In the genomic region with DNA sequence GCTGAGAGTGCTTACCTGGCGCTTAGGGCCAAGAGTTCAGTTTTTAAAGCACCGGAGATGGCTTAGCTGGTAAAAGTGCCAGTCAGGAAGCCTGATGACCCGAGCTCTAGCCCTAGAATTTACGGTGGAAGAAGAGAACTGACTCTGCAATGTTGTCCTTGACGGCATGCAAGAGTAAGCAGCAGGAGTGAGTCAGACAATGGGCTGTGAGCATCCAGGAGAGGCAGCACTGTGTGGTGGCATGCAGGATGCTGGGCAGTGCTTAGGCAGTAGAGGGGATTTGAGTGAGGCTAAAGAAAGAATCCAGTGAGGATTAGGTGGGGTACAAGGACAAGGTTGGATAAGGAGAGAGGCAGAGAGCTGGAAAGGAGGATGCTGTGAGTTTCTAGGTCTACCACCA, we compare ENCODE assay signal across 28 mouse cellular contexts. TPM values are rescaled to one million over a fixed set of nuclear protein-coding genes. Genes with fewer than 3 reads are reported as not detected.
DNase-seq lines count a peak whose midpoint lies in the region; ATAC-seq and TF ChIP-seq lines count a peak whose summit lies in the region.
"Had no signal": no experiment of that assay in that cellular context is flagged by ENCODE, and none has a peak within 500 bp of the region (broad histone marks: within the 10 kb centered on the region; RNA-seq: fewer than 3 reads in every experiment).

No protein-coding gene starts in this region.

- H3K9ac ChIP-seq in ES-E14 (ENCODE audit: insufficient read depth, low read depth, low read length, poor library complexity, severe bottlenecking): no peak overlapping the region
- H3K9ac ChIP-seq: embryonic facial prominence, embryonic 12.5 days; forebrain, embryonic 15.5 days; hindbrain, embryonic 13.5 days; liver, embryonic 14.5 days; neural tube, embryonic 12.5 days; stomach, embryonic 15.5 days had no signal

- no peaks in the 10 kb centered on the region for H3K36me3 ChIP-seq in ES-E14 (ENCODE audit: control insufficient read depth, insufficient read depth, low read length, poor library complexity, severe bottlenecking)
- H3K36me3 ChIP-seq: embryonic facial prominence, embryonic 12.5 days; forebrain, embryonic 15.5 days; hindbrain, embryonic 13.5 days; neural tube, embryonic 12.5 days; stomach, embryonic 15.5 days had no signal

- no peaks in the 10 kb centered on the region for H3K9me3 ChIP-seq in ES-E14 (ENCODE audit: control insufficient read depth, insufficient read depth, low read depth, low read length)
- H3K9me3 ChIP-seq: embryonic facial prominence, embryonic 12.5 days; forebrain, embryonic 15.5 days; hindbrain, embryonic 13.5 days; neural tube, embryonic 12.5 days; stomach, embryonic 15.5 days had no signal

- in situ Hi-C loops in ES-E14 (cut with MboI; ENCODE audit: low sequenced_read_pairs in 2 of 2, unreplicated experiment in 2 of 2): no loop called here

- DNase-seq in adrenal gland, postnatal 14 days: peak; percentile 58
- DNase-seq in adrenal gland, adult 18-20 months (ENCODE audit: low spot score in 2 of 2): no peak
- DNase-seq in retina, adult 2 months (ENCODE audit: low read depth, low spot score): peak; percentile 77
- no peak for DNase-seq in retina, embryonic 14.5 days (ENCODE audit: low spot score)
- no peak for DNase-seq in ES-E14 (ENCODE audit: low read depth, low spot score)
- peak; percentile 48 to 59 for DNase-seq in adrenal gland, postnatal 36 days
- DNase-seq in cerebellum, adult 9-10 months: no peak
- DNase-seq: cerebellum, adult 8-10 months; cerebellum, postnatal 36 days; gastrocnemius, postnatal 25 days; heart, adult 18-20 months; heart, postnatal 4 days; kidney, adult 9 months; layer of hippocampus, adult 9-11 months; liver; lung, adult 2 months; lung, postnatal 14 days; retina, postnatal 1 day; right cerebral cortex, postnatal 14 days had no signal

- peaks cover 12 to 32% of the 10 kb centered on the region in 2 experiments for H3K4me1 ChIP-seq in ES-E14 (ENCODE audit: control insufficient read depth in 2 of 2, insufficient read depth in 2 of 2, low read length in 2 of 2, poor library complexity in 1 of 2)
- H3K4me1 ChIP-seq: embryonic facial prominence, embryonic 12.5 days; forebrain, embryonic 15.5 days; hindbrain, embryonic 13.5 days; stomach, embryonic 15.5 days had no signal

- H3K27ac ChIP-seq in ES-E14 (ENCODE audit: insufficient read depth, low read depth, low read length, poor library complexity, severe bottlenecking): peak overlapping the region; percentile 4; the same call in 1 of the 2 replicates
- H3K27ac ChIP-seq: embryonic facial prominence, embryonic 12.5 days; forebrain, embryonic 15.5 days; hindbrain, embryonic 13.5 days; liver, embryonic 14.5 days; neural tube, embryonic 12.5 days; stomach, embryonic 15.5 days had no signal

- ATAC-seq in granulocyte monocyte progenitor cell, adult 5-6 weeks (replicated peaks; ENCODE audit: poor library complexity, severe bottlenecking): no peak
- ATAC-seq: forebrain, embryonic 15.5 days; intestine, postnatal 0 days had no signal

- no peak overlapping the region for H3K4me3 ChIP-seq in ES-E14 (ENCODE audit: insufficient read depth in 1 of 2, low read depth in 1 of 2, low read length in 2 of 2, poor library complexity in 1 of 2, severe bottlenecking in 1 of 2)
- H3K4me3 ChIP-seq: embryonic facial prominence, embryonic 12.5 days; forebrain, embryonic 15.5 days; hindbrain, embryonic 13.5 days; myocyte; neural tube, embryonic 12.5 days; stomach, embryonic 15.5 days had no signal

TF ChIP-seq in ES-E14, 5 proteins besides CTCF, POLR2A, EP300 and RAD21:
- TF ChIP-seq ZNF384 (IDR thresholded peaks at IDR 0.05; ENCODE audit: low read depth, low read length) (no peak), HCFC1 (IDR thresholded peaks at IDR 0.05; ENCODE audit: borderline replicate concordance, insufficient read depth, low read length) (no peak), CHD2 (IDR thresholded peaks at IDR 0.05; ENCODE audit: low read depth, low read length) (no peak), MAFK (IDR thresholded peaks at IDR 0.05; ENCODE audit: insufficient read depth, low read depth, low read length) (no peak), ZC3H11A (IDR thresholded peaks at IDR 0.05; ENCODE audit: borderline replicate concordance, low read depth, low read length) (no peak)

RNA-seq across cellular contexts. Expression of a gene that starts 15.6 kb away (rescaled TPM):
- total RNA-seq in adrenal gland, postnatal 14 days (2021): 259 and 278 TPM in 2 replicates
- total RNA-seq in adrenal gland, adult 18-20 months (2021): 100 to 1,000 TPM; 209 to 474 TPM
- 150 and 231 TPM in 2 replicates for total RNA-seq in ES-E14 (2012; rRNA removed)
- total RNA-seq in adrenal gland, postnatal 36 days (2021): 100 to 1,000 TPM; 331 to 678 TPM
- total RNA-seq in granulocyte monocyte progenitor cell, adult 5-6 weeks (2014; fragmentation: Nextera tagmentation): 42.8 and 42.9 TPM in 2 replicates
- 18.9 and 30.2 TPM in 2 replicates for total RNA-seq in granulocyte monocyte progenitor cell, adult 5-6 weeks (2017)

Comparison
In these comparisons a context has a peak if more than half of its experiments do, and no peak if none do; other contexts are left out.
1. DNase-seq: peak in adrenal gland, postnatal 14 days (single experiment), retina, adult 2 months (single experiment) and adrenal gland, postnatal 36 days (2 of 2); none in adrenal gland, adult 18-20 months (0 of 2), retina, embryonic 14.5 days (single experiment), ES-E14 (single experiment) and cerebellum, adult 9-10 months (single experiment).